Mouse (Mus musculus): ENCODE data around the gene Lrrc36. TPM values are rescaled to one million over a fixed set of nuclear protein-coding genes. Genes with fewer than 3 reads are reported as not detected.

The Lrrc36 gene
- total and polyA plus RNA-seq, 3 experiments: 0.19 to 0.34 (median 0.26) TPM

DNA sequence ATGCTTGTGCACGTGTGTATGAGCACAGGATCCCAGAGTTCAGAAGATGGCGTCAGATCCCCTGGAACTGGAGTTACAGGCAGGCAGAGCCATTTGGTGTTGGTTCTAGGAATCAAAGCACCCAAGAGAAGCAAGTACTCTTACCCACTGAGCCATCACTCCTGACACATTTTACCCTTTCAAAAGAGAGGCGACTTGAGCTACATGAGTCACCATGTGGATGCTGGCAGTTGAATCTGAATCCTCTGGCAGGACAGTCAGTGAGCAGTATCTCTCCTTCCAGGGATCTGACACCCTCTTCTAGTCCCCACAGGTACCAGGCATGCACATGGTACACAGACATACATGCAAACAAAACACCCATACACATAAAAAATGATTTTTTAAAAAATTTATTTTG, 74.7 kb downstream of the Lrrc36 start:
- no peaks in the 10 kb centered on the region for H3K27me3 ChIP-seq (replicated peaks)
- TF ChIP-seq NELFE (IDR thresholded peaks at IDR 0.05; ENCODE audit: low read depth, low read length) (no peak), E2F4 (IDR thresholded peaks at IDR 0.05; ENCODE audit: insufficient replicate concordance, low read depth, low read length) (no peak), MAZ (IDR thresholded peaks at IDR 0.05; ENCODE audit: low read depth, low read length) (no peak)
- H3K4me2 ChIP-seq (ENCODE audit: insufficient read depth, low read depth, poor library complexity, severe bottlenecking): no peak overlapping the region
- no peak overlapping the region for H3K27ac ChIP-seq (ENCODE audit: insufficient read depth, low read depth)
- dilution Hi-C loops (cut with MboI; ENCODE audit: extremely low pct_ligation_motif_present, extremely low pct_unique_long_range_greater_than_20kb, low sequenced_read_pairs) (no loop called here), in situ Hi-C loops (cut with MboI; ENCODE audit: low pct_ligation_motif_present, low pct_unique_long_range_greater_than_20kb, low sequenced_read_pairs) (loop anchor here (5.0 kb wide), 1 partner anchor 64 kb away; no protein-coding TSS in a partner anchor)
- no peak overlapping the region for H3K9ac ChIP-seq (ENCODE audit: insufficient read depth, low read depth)
- H3K36me3 ChIP-seq (replicated peaks in 1 of 2; ENCODE audit: control insufficient read depth in 1 of 2, insufficient read depth in 1 of 2, low read length in 1 of 2): peaks cover 0 to 10% of the 10 kb centered on the region in 2 experiments
- 0 out of 4 replicates have a peak, but pooled peaks cover 0 to 3% of the 10 kb centered on the region in 2 experiments for H3K4me1 ChIP-seq (ENCODE audit: control insufficient read depth in 1 of 2, insufficient read depth in 2 of 2)
- no peaks in the 10 kb centered on the region for H3K79me2 ChIP-seq (replicated peaks; ENCODE audit: control insufficient read depth, extremely low read depth, insufficient read depth, poor library complexity, severe bottlenecking)
- DNase-seq (ENCODE audit: extremely low read depth): no peak
- no peaks in the 10 kb centered on the region for H3K9me3 ChIP-seq (replicated peaks; ENCODE audit: low read length)
- no peak overlapping the region for H3K4me3 ChIP-seq (replicated peaks in 1 of 3; ENCODE audit: low read depth in 2 of 3, low read length in 2 of 3, poor library complexity in 1 of 3)

DNA sequence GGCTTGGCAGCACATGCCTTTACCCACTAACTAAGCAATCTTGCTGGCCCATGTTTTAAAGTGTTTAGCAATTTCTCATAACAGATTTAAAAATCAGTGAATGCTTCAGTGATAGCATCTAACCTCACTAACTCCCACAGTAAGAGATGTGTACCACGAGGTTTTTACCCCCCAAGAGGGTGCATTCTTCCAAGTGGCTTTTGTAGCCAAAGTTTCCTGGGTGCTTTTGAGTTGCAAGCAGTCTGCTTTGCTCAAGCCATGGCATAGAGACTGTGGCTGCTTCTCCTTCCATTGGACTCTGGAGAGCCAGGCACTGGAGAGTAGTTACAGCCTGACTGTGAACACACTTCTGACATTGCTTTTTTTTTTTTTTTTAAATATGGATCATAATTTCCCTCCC, 75.9 kb downstream of the Lrrc36 start:
- no peak overlapping the region for H3K4me3 ChIP-seq (replicated peaks in 1 of 3; ENCODE audit: low read depth in 2 of 3, low read length in 2 of 3, poor library complexity in 1 of 3)
- no peak overlapping the region for H3K9ac ChIP-seq (ENCODE audit: insufficient read depth, low read depth)
- no peaks in the 10 kb centered on the region for H3K4me1 ChIP-seq (ENCODE audit: control insufficient read depth in 1 of 2, insufficient read depth in 2 of 2)
- in situ Hi-C loops (cut with MboI; ENCODE audit: low pct_ligation_motif_present, low pct_unique_long_range_greater_than_20kb, low sequenced_read_pairs) (loop anchor here (5.0 kb wide), 1 partner anchor 63 kb away; no protein-coding TSS in a partner anchor), dilution Hi-C loops (cut with MboI; ENCODE audit: extremely low pct_ligation_motif_present, extremely low pct_unique_long_range_greater_than_20kb, low sequenced_read_pairs) (no loop called here)
- DNase-seq (ENCODE audit: extremely low read depth): no peak
- H3K9me3 ChIP-seq (replicated peaks; ENCODE audit: low read length): no peaks in the 10 kb centered on the region
- no peak overlapping the region for H3K4me2 ChIP-seq (ENCODE audit: insufficient read depth, low read depth, poor library complexity, severe bottlenecking)
- H3K27ac ChIP-seq (ENCODE audit: insufficient read depth, low read depth): no peak overlapping the region
- H3K36me3 ChIP-seq (replicated peaks in 1 of 2; ENCODE audit: control insufficient read depth in 1 of 2, insufficient read depth in 1 of 2, low read length in 1 of 2): peaks cover 0 to 3% of the 10 kb centered on the region in 2 experiments
- H3K79me2 ChIP-seq (replicated peaks; ENCODE audit: control insufficient read depth, extremely low read depth, insufficient read depth, poor library complexity, severe bottlenecking): no peaks in the 10 kb centered on the region
- TF ChIP-seq ETS1 (conservative IDR thresholded peaks at IDR 0.05; ENCODE audit: low read depth, low read length): no peak
- no peak for TF ChIP-seq ZMIZ1 (IDR thresholded peaks at IDR 0.05; ENCODE audit: low read depth, low read length)
- TF ChIP-seq CHD2 (IDR thresholded peaks at IDR 0.05; ENCODE audit: low read length): no peak
- TF ChIP-seq POLR2A (IDR thresholded peaks at IDR 0.05; ENCODE audit: low read depth, low read length): no peak
- no peak for TF ChIP-seq GABPA (IDR thresholded peaks at IDR 0.05; ENCODE audit: insufficient replicate concordance, low read depth, low read length)
- TF ChIP-seq PAX5 (IDR thresholded peaks at IDR 0.05; ENCODE audit: low read length): no peak
- no peak for TF ChIP-seq MAFK (IDR thresholded peaks at IDR 0.05; ENCODE audit: insufficient replicate concordance, low read length)
- no peak for TF ChIP-seq HCFC1 (IDR thresholded peaks at IDR 0.05; ENCODE audit: low read depth, low read length)
- H3K27me3 ChIP-seq (replicated peaks): no peaks in the 10 kb centered on the region

DNA sequence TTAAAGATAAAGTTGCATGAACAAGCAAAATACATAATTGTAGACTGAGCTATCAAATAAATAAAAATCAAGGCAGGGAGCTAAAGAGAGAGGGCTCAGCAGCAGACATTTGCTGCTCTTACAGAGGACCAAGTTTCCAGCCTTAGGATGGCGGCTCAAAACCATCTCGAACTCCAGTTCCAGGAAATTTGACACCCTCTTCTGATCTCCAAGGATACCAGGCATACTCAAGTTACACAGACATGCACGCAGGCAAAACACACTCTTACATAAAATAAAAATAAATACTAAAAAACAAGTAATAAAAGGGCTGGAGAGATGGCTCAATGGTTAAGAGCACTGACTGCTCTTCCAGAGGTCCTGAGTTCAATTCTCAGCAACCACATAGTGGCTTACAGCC, 80.1 kb downstream of the Lrrc36 start:
- in situ Hi-C loops (cut with MboI; ENCODE audit: low pct_ligation_motif_present, low pct_unique_long_range_greater_than_20kb, low sequenced_read_pairs): no loop called here
- H3K4me1 ChIP-seq (ENCODE audit: control insufficient read depth in 1 of 2, insufficient read depth in 2 of 2): peaks cover 0 to 15% of the 10 kb centered on the region in 2 experiments; a peak in 2 of 4 replicates
- no peak overlapping the region for H3K4me2 ChIP-seq (ENCODE audit: insufficient read depth, low read depth, poor library complexity, severe bottlenecking)
- TF ChIP-seq GABPA (IDR thresholded peaks at IDR 0.05; ENCODE audit: insufficient replicate concordance, low read depth, low read length) (no peak), MAX (IDR thresholded peaks at IDR 0.05; ENCODE audit: low read length) (no peak)
- no peaks in the 10 kb centered on the region for H3K27me3 ChIP-seq (replicated peaks)
- H3K36me3 ChIP-seq (replicated peaks in 1 of 2; ENCODE audit: control insufficient read depth in 1 of 2, insufficient read depth in 1 of 2, low read length in 1 of 2): no peaks in the 10 kb centered on the region
- H3K9ac ChIP-seq (ENCODE audit: insufficient read depth, low read depth): no peak overlapping the region
- no peaks in the 10 kb centered on the region for H3K9me3 ChIP-seq (replicated peaks; ENCODE audit: low read length)
- H3K27ac ChIP-seq (ENCODE audit: insufficient read depth, low read depth): no peak overlapping the region
- no peak overlapping the region for H3K4me3 ChIP-seq (replicated peaks in 1 of 3; ENCODE audit: low read depth in 2 of 3, low read length in 2 of 3, poor library complexity in 1 of 3)
- no peak for DNase-seq (ENCODE audit: extremely low read depth)
- dilution Hi-C loops (cut with MboI; ENCODE audit: extremely low pct_ligation_motif_present, extremely low pct_unique_long_range_greater_than_20kb, low sequenced_read_pairs): no loop called here
- H3K79me2 ChIP-seq (replicated peaks; ENCODE audit: control insufficient read depth, extremely low read depth, insufficient read depth, poor library complexity, severe bottlenecking): no peaks in the 10 kb centered on the region
